Mouse (Mus musculus): ENCODE measurements at regions not wholly inside any gene's neighbourhood (a gene's known extent, or its start where the extent isn't known, plus 50 kb on each side); places are given as distances from the start of the nearest gene placed in this dataset.

DNA sequence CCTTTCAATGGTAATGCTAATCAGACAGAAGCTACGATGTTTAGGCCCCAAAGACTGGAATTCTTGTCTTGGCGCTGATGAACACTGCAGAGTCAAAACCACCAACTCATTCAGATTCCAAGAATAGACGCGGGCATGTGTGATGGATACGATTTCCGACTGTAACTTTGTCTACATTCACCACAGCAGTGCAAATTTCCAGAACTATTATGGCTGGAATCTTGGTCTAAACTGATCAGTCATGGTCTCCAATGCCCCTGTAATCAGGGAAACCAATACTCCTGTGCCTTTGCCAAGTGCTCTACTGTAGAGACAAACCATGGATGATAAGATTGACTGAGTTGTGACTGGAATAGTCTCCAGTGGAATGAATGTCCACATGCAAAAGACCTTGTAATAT lies 370.4 kb upstream of the Meis1 start:
- Histone ChIP-seq H3K9me3 (replicated peaks; ENCODE audit: low read length) (no peaks in the 10 kb centered on the region), H3K9ac (ENCODE audit: insufficient read depth, low read depth) (no peak overlapping the region), H3K79me2 (replicated peaks; ENCODE audit: control insufficient read depth, extremely low read depth, insufficient read depth, poor library complexity, severe bottlenecking) (no peaks in the 10 kb centered on the region), H3K36me3 (replicated peaks in 1 of 2; ENCODE audit: control insufficient read depth in 1 of 2, insufficient read depth in 1 of 2, low read length in 1 of 2) (peaks cover 0 to 2% of the 10 kb centered on the region in 2 experiments), H3K4me2 (ENCODE audit: insufficient read depth, low read depth, poor library complexity, severe bottlenecking) (no peak overlapping the region), H3K4me1 (ENCODE audit: control insufficient read depth in 1 of 2, insufficient read depth in 2 of 2) (peaks cover 13 to 14% of the 10 kb centered on the region in 2 experiments), H3K27ac (ENCODE audit: insufficient read depth, low read depth) (no peak overlapping the region), H3K4me3 (replicated peaks in 1 of 3; ENCODE audit: low read depth in 2 of 3, low read length in 2 of 3, poor library complexity in 1 of 3) (no peak overlapping the region), H3K27me3 (replicated peaks) (no peaks in the 10 kb centered on the region)
- no peak for TF ChIP-seq TBP (conservative IDR thresholded peaks at IDR 0.05; ENCODE audit: low read depth, low read length)
- TF ChIP-seq NELFE (IDR thresholded peaks at IDR 0.05; ENCODE audit: low read depth, low read length) = no peak
- TF ChIP-seq HCFC1 (IDR thresholded peaks at IDR 0.05; ENCODE audit: low read depth, low read length) = no peak
- TF ChIP-seq USF2 (conservative IDR thresholded peaks at IDR 0.05; ENCODE audit: low read depth, low read length) = no peak
- no peak for TF ChIP-seq GABPA (IDR thresholded peaks at IDR 0.05; ENCODE audit: insufficient replicate concordance, low read depth, low read length)
- TF ChIP-seq ZMIZ1 (IDR thresholded peaks at IDR 0.05; ENCODE audit: low read depth, low read length) = no peak
- TF ChIP-seq MAFK (IDR thresholded peaks at IDR 0.05; ENCODE audit: insufficient replicate concordance, low read length) = no peak
- TF ChIP-seq EP300 (IDR thresholded peaks at IDR 0.05; ENCODE audit: low read length) = no peak
- no peak for TF ChIP-seq JUND (conservative IDR thresholded peaks at IDR 0.05; ENCODE audit: low read depth, low read length)
- TF ChIP-seq UBTF (IDR thresholded peaks at IDR 0.05; ENCODE audit: low read depth, low read length) = no peak
- TF ChIP-seq CHD2 (IDR thresholded peaks at IDR 0.05; ENCODE audit: low read length) = no peak
- TF ChIP-seq USF1 (IDR thresholded peaks at IDR 0.05; ENCODE audit: low read depth, low read length) = no peak
- no peak for TF ChIP-seq MEF2A (IDR thresholded peaks at IDR 0.05; ENCODE audit: borderline replicate concordance, low read depth, low read length)
- TF ChIP-seq RAD21 (IDR thresholded peaks at IDR 0.05; ENCODE audit: low read depth, low read length) = no peak
- no peak for TF ChIP-seq TCF12 (IDR thresholded peaks at IDR 0.05; ENCODE audit: low read depth, low read length)
- TF ChIP-seq ZC3H11A (IDR thresholded peaks at IDR 0.05; ENCODE audit: low read depth, low read length) = no peak
- TF ChIP-seq PAX5 (IDR thresholded peaks at IDR 0.05; ENCODE audit: low read length) = no peak
- no peak for TF ChIP-seq ZKSCAN1 (IDR thresholded peaks at IDR 0.05; ENCODE audit: borderline replicate concordance, low read depth, low read length)
- no peak for TF ChIP-seq RCOR1 (conservative IDR thresholded peaks at IDR 0.05; ENCODE audit: low read depth, low read length)
- TF ChIP-seq IRF4 (IDR thresholded peaks at IDR 0.05; ENCODE audit: low read depth, low read length) = no peak
- dilution Hi-C loops (cut with MboI; ENCODE audit: extremely low pct_ligation_motif_present, extremely low pct_unique_long_range_greater_than_20kb, low sequenced_read_pairs) = no loop called here
- DNase-seq (ENCODE audit: extremely low read depth) = no peak
- in situ Hi-C loops (cut with MboI; ENCODE audit: low pct_ligation_motif_present, low pct_unique_long_range_greater_than_20kb, low sequenced_read_pairs) = no loop called here

- Histone ChIP-seq H3K4me1 (ENCODE audit: control insufficient read depth in 1 of 2, insufficient read depth in 2 of 2) (peaks cover 14 to 21% of the 10 kb centered on the region in 2 experiments), H3K27me3 (replicated peaks) (no peaks in the 10 kb centered on the region), H3K4me3 (replicated peaks in 1 of 3; ENCODE audit: low read depth in 2 of 3, low read length in 2 of 3, poor library complexity in 1 of 3) (no peak overlapping the region), H3K27ac (ENCODE audit: insufficient read depth, low read depth) (no peak overlapping the region), H3K79me2 (replicated peaks; ENCODE audit: control insufficient read depth, extremely low read depth, insufficient read depth, poor library complexity, severe bottlenecking) (no peaks in the 10 kb centered on the region), H3K9ac (ENCODE audit: insufficient read depth, low read depth) (no peak overlapping the region), H3K9me3 (replicated peaks; ENCODE audit: low read length) (no peaks in the 10 kb centered on the region), H3K4me2 (ENCODE audit: insufficient read depth, low read depth, poor library complexity, severe bottlenecking) (no peak overlapping the region), H3K36me3 (replicated peaks in 1 of 2; ENCODE audit: control insufficient read depth in 1 of 2, insufficient read depth in 1 of 2, low read length in 1 of 2) (peaks cover 0 to 4% of the 10 kb centered on the region in 2 experiments)
- TF ChIP-seq ZKSCAN1 (IDR thresholded peaks at IDR 0.05; ENCODE audit: borderline replicate concordance, low read depth, low read length) (no peak), SIN3A (IDR thresholded peaks at IDR 0.05; ENCODE audit: low read length) (0 out of 2 replicates have a peak, but pooled peaks have one; percentile 41), MYC (IDR thresholded peaks at IDR 0.05; ENCODE audit: low read depth, low read length) (no peak), ZMIZ1 (IDR thresholded peaks at IDR 0.05; ENCODE audit: low read depth, low read length) (no peak), GABPA (IDR thresholded peaks at IDR 0.05; ENCODE audit: insufficient replicate concordance, low read depth, low read length) (no peak), JUND (conservative IDR thresholded peaks at IDR 0.05; ENCODE audit: low read depth, low read length) (0 out of 2 replicates have a peak, but pooled peaks have one; percentile 26), NELFE (IDR thresholded peaks at IDR 0.05; ENCODE audit: low read depth, low read length) (no peak), IRF4 (IDR thresholded peaks at IDR 0.05; ENCODE audit: low read depth, low read length) (peak; percentile 70), POLR2A (IDR thresholded peaks at IDR 0.05; ENCODE audit: low read depth, low read length) (no peak), MEF2A (IDR thresholded peaks at IDR 0.05; ENCODE audit: borderline replicate concordance, low read depth, low read length) (peak; percentile 28; the same call in 1 of the 2 replicates), EP300 (IDR thresholded peaks at IDR 0.05; ENCODE audit: low read length) (peak; percentile 84), RAD21 (IDR thresholded peaks at IDR 0.05; ENCODE audit: low read depth, low read length) (no peak), BHLHE40 (IDR thresholded peaks at IDR 0.05; ENCODE audit: low read depth, low read length) (no peak), E2F4 (IDR thresholded peaks at IDR 0.05; ENCODE audit: insufficient replicate concordance, low read depth, low read length) (no peak), TBP (conservative IDR thresholded peaks at IDR 0.05; ENCODE audit: low read depth, low read length) (no peak), TCF12 (IDR thresholded peaks at IDR 0.05; ENCODE audit: low read depth, low read length) (0 out of 2 replicates have a peak, but pooled peaks have one; percentile 40), USF1 (IDR thresholded peaks at IDR 0.05; ENCODE audit: low read depth, low read length) (no peak), POLR2AphosphoS2 (IDR thresholded peaks at IDR 0.05; ENCODE audit: low read depth, low read length) (no peak), CHD1 (IDR thresholded peaks at IDR 0.05; ENCODE audit: low read depth, low read length) (no peak)
- DNase-seq (ENCODE audit: extremely low read depth) = peak; percentile 26
- in situ Hi-C loops (cut with MboI; ENCODE audit: low pct_ligation_motif_present, low pct_unique_long_range_greater_than_20kb, low sequenced_read_pairs) (no loop called here), dilution Hi-C loops (cut with MboI; ENCODE audit: extremely low pct_ligation_motif_present, extremely low pct_unique_long_range_greater_than_20kb, low sequenced_read_pairs) (no loop called here)
Observed at GRCm38 (mm10) chr11:19392190-19392589, 373.4 kb upstream of the Meis1 start.
